Mouse (Mus musculus): Measurements from ENCODE around the gene Zkscan2. TPM values are rescaled to one million over a fixed set of nuclear protein-coding genes. Genes with fewer than 3 reads are reported as not detected.
A peak's percentile ranks its signal among the peaks of the same experiment; 100 is the strongest.

Gene Zkscan2
- total RNA-seq, 2 experiments from 2014 or later: 1.2 to 2.8 TPM

DNA sequence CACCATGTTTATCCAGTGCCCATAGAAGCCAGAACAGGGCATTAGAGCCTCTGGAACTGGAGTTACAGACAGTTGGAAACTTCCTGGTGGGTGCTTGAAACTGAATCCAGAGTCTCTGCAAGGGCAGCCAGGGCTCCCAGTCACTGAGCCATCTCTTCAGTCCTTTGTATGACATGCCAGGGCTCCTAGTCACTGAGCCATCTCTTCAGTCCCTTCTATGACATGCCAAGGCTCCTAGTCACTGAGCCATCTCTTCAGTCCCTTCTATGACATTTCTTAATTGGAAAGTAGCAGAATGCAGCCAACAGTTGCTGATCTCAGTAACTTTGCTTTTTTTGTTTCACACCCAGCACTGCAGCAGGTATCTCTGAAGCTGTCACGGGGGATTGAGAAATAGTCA, 58.2 kb downstream of the Zkscan2 start:
- DNase-seq: no peak

DNA sequence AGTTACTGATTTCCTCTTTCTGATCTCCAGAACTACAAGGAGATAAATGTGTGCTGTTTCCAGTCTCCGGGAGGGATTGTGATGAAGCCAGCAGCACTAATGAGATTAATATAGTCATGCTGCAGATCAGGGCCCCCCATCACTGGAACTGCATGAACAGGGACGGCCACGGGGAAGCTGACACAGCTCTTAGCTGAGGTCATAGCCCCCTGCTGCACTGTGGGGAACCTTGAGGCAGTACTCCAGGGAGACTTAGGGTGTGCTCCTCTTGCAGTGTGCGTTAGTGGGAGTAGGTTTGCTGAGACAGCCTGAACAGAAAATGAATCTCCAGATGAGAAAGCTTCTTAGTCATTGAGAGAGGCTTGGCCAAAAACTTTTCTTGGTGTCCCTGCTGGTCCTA, 69.0 kb downstream of the Zkscan2 start:
- no peak for DNase-seq

- peak; percentile 36 for DNase-seq
Measured at GRCm38 (mm10) chr7:123430411-123430705, 69.9 kb downstream of the Zkscan2 start.

GRCm38 (mm10) chr7:123429624-123430410, 70.4 kb downstream of the Zkscan2 start:
- DNase-seq: peak; percentile 45

Other genes starting within 250 kb of the Zkscan2 start
- 10 to 100 TPM; 26.6 to 30.2 TPM for gene Lcmt1, start 130.7 kb downstream of the Zkscan2 start, total RNA-seq (2021)
- 10 to 100 TPM; 33.6 to 40.6 TPM for gene Arhgap17, start 130.5 kb downstream of the Zkscan2 start, total RNA-seq (2021)
- gene Aqp8, start 38.2 kb downstream of the Zkscan2 start, total RNA-seq (2021): 1 to 10 TPM; 3.9 to 9.3 TPM